Mouse (Mus musculus) hindbrain, embryonic 15.5 days (tissue): ENCODE data around the gene Krt7. TPM values are rescaled to one million over a fixed set of nuclear protein-coding genes. Genes with fewer than 3 reads are reported as not detected.

ENCODE experiments used
- ATAC-seq: fragments of 200-750 bp; cut with Nextera tagmentation; 2 replicates; pipeline ENCODE4 v1.8.0; 2017; ENCODE audit warnings: low read depth, moderate number of reproducible peaks, moderate TSS enrichment; ENCODE audit not compliant: low FRiP score
- H3K27ac ChIP-seq: fragments of 300-500 bp; sonication (generic); replicated peaks from 2 replicates; pipeline ENCODE4 v1.5.1; 2015; ENCODE audit warnings: mild to moderate bottlenecking, inconsistent platforms
- H3K27me3 ChIP-seq: fragments of 300-500 bp; sonication (generic); 2 replicates; pipeline ENCODE4 v1.6.1; 2015; ENCODE audit warnings: control low read depth, inconsistent platforms
- H3K36me3 ChIP-seq: fragments of 300-500 bp; sonication (generic); 2 replicates; pipeline ENCODE4 v1.6.1; 2015; ENCODE audit warnings: control low read depth, inconsistent platforms
- H3K4me1 ChIP-seq: fragments of 300-500 bp; sonication (generic); replicated peaks from 2 replicates; pipeline ENCODE4 v1.6.1; 2015; ENCODE audit warnings: control low read depth, inconsistent platforms
- H3K4me2 ChIP-seq: fragments of 300-500 bp; sonication (generic); 2 replicates; pipeline ENCODE4 v1.6.1; 2015; ENCODE audit warnings: moderate library complexity, mild to moderate bottlenecking, inconsistent platforms
- H3K4me3 ChIP-seq: fragments of 300-500 bp; sonication (generic); 2 replicates; pipeline ENCODE4 v1.5.1; 2015; ENCODE audit warnings: mild to moderate bottlenecking, inconsistent platforms
- H3K9ac ChIP-seq: fragments of 300-500 bp; sonication (generic); 2 replicates; pipeline ENCODE4 v1.6.1; 2015; ENCODE audit warnings: inconsistent platforms
- H3K9me3 ChIP-seq: fragments of 300-500 bp; sonication (generic); 2 replicates; pipeline ENCODE4 v1.6.1; 2016; ENCODE audit warnings: control low read depth, inconsistent platforms
- WGBS: fragments of 180-500 bp; shearing (Covaris S2); methylation state at CpG from one replicate; pipeline ENCODE4 v1.1.7; 2015; 5-methylcytosine and 5-hydroxymethylcytosine counted together
- polyA plus RNA-seq: library from polyadenylated mRNA; unstranded; fragments of >200 nt; fragmentation: Nextera tagmentation; extraction: Ambion mirVana; gene quantifications from 2 replicates; pipeline ENCODE4 v1.2.1, GENCODE M21; 2015

Gene Krt7
- polyA plus RNA-seq, 1 experiment from 2014 or later = 1.6 TPM

- WGBS = 79% methylated on average over 11 of the region's 11 CpGs
Observed at GRCm38 (mm10) chr15:101382811-101383210, 28.0 kb upstream of the Krt7 start.

GRCm38 (mm10) chr15:101384610-101385009 is 26.2 kb upstream of the Krt7 start:
- Histone ChIP-seq H3K4me3 (no peak overlapping the region), H3K36me3 (no peaks in the 10 kb centered on the region), H3K9me3 (no peaks in the 10 kb centered on the region), H3K4me1 (no peaks in the 10 kb centered on the region), H3K9ac (no peak overlapping the region), H3K4me2 (no peak overlapping the region), H3K27ac (no peak overlapping the region), H3K27me3 (no peaks in the 10 kb centered on the region)
- ATAC-seq = no peak
- WGBS = 82% methylated on average over 7 of the region's 7 CpGs

More at GRCm38 (mm10) chr15:101382811-101383210, 28.0 kb upstream of the Krt7 start:
- Histone ChIP-seq H3K36me3 (no peaks in the 10 kb centered on the region), H3K27ac (no peak overlapping the region), H3K4me3 (no peak overlapping the region), H3K4me2 (no peak overlapping the region), H3K27me3 (no peaks in the 10 kb centered on the region), H3K4me1 (0 out of 2 replicates have a peak, but pooled peaks cover 3% of the 10 kb centered on the region), H3K9ac (no peak overlapping the region), H3K9me3 (no peaks in the 10 kb centered on the region)
- no peak for ATAC-seq

DNA sequence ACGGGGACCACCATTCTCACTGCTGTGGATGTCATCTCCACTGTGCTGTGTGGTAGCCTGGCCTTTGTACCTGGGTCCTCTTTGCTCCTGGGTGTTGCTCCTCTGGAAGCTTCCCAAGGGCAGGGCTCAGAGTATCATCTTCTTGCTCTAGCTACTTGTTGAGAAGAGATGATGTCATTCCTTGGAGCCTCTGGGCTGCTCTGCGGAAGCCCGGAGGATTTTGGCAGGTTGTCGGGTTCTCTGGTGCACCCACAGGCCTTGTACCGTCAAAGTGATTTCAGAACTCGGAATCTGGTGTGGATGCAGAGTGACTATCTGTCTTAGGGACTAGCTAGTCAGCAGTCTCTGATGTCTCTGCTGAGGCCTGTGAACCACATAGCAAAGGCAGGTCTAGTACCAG is 25.8 kb upstream of the Krt7 start:
- Histone ChIP-seq H3K9ac (no peak overlapping the region), H3K36me3 (no peaks in the 10 kb centered on the region), H3K27ac (no peak overlapping the region), H3K27me3 (no peaks in the 10 kb centered on the region), H3K4me2 (no peak overlapping the region), H3K9me3 (no peaks in the 10 kb centered on the region), H3K4me3 (no peak overlapping the region), H3K4me1 (no peaks in the 10 kb centered on the region)
- ATAC-seq = no peak
- 84% methylated on average over 6 of the region's 6 CpGs for WGBS

DNA sequence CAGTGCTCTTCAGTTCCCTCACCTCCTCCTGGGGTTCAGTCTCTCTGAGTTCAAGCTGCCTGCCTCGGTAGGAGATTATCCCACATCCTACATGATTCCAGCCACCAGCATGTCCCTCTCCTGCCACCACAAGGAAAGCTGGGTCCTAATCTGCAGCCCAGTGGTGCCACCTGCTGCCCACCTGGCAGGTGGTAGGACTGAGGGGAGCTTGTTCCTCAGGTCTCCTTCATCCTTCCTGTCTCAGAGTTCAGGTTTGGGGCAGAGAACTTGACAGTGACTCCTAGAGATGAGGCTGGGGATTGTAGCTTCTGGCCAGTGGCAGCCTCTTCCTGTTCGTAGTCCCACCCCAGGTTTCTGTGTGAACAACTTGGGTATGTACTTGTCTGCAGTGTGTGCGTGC is 23.7 kb upstream of the Krt7 start:
- Histone ChIP-seq H3K9ac (no peak overlapping the region), H3K36me3 (no peaks in the 10 kb centered on the region), H3K27ac (no peak overlapping the region), H3K27me3 (no peaks in the 10 kb centered on the region), H3K9me3 (no peaks in the 10 kb centered on the region), H3K4me3 (no peak overlapping the region), H3K4me1 (no peaks in the 10 kb centered on the region), H3K4me2 (no peak overlapping the region)
- WGBS = 71% methylated on average over 3 of the region's 3 CpGs
- ATAC-seq = no peak

DNA sequence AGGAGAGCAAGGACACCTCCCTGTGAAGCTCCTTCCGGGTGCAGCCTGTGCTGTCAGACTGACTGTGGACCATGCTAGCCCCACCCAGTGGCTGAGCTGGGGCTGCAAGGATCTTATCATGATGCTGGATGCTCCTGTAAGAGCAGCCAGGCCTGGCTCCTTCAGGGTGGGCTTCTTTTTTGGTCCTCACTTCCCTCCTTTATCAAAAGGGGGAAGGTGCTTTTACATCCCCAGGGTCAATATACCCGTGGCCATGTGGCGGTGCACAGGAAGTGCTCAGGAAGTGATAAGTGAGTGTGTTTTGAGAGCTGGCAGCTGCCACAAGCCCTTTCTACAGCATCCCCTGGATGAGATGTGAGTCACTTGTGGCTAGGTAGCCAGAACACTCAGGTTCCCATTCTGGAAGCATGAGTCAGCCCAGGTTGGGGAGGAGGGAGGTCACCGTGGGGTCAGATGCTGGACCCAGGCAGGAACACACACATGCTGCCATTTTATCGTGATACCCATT is 22.8 kb upstream of the Krt7 start:
- no peaks in the 10 kb centered on the region for H3K27me3 ChIP-seq
- ATAC-seq = no peak
- 61% methylated on average over 5 of the region's 5 CpGs for WGBS
- no peaks in the 10 kb centered on the region for H3K9me3 ChIP-seq
- no peak overlapping the region for H3K9ac ChIP-seq
- H3K27ac ChIP-seq = no peak overlapping the region
- H3K4me1 ChIP-seq = no peaks in the 10 kb centered on the region
- no peak overlapping the region for H3K4me2 ChIP-seq
- no peak overlapping the region for H3K4me3 ChIP-seq
- H3K36me3 ChIP-seq = no peaks in the 10 kb centered on the region

- Histone ChIP-seq H3K4me3 (no peak overlapping the region), H3K27ac (no peak overlapping the region), H3K9ac (no peak overlapping the region), H3K36me3 (no peaks in the 10 kb centered on the region), H3K9me3 (no peaks in the 10 kb centered on the region), H3K4me2 (no peak overlapping the region), H3K4me1 (no peaks in the 10 kb centered on the region), H3K27me3 (no peaks in the 10 kb centered on the region)
- no peak for ATAC-seq
- WGBS = 90% methylated on average over 5 of the region's 5 CpGs
Observed at GRCm38 (mm10) chr15:101390203-101390602, 20.6 kb upstream of the Krt7 start.

DNA sequence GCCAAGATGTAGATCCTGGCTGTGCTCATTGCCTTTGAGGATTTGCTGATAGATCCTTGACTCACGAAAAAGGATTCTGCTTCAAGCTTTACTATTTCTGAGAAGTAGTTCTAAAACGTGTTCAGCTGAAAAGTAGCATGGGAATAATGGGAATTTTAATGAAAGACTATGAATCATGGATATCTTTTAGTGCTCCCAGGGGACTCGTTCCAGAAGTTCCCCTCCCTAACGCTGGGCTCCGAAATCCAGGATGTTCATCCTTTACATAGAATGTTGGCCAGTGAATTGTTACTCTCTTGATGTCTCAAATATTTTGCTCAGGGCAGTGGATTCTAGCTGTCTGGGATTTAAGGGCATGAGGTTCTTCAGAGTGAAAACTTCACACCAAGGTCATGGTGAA is 18.6 kb upstream of the Krt7 start:
- Histone ChIP-seq H3K27me3 (no peaks in the 10 kb centered on the region), H3K9me3 (no peaks in the 10 kb centered on the region), H3K36me3 (no peaks in the 10 kb centered on the region), H3K4me3 (no peak overlapping the region), H3K4me2 (no peak overlapping the region), H3K9ac (no peak overlapping the region), H3K4me1 (no peaks in the 10 kb centered on the region), H3K27ac (no peak overlapping the region)
- WGBS = 79% methylated on average over 5 of the region's 5 CpGs
- no peak for ATAC-seq

GRCm38 (mm10) chr15:101394908-101395307 is 15.9 kb upstream of the Krt7 start:
- no peak overlapping the region for H3K27ac ChIP-seq
- no peak overlapping the region for H3K9ac ChIP-seq
- no peak for ATAC-seq
- H3K27me3 ChIP-seq = no peaks in the 10 kb centered on the region
- H3K36me3 ChIP-seq = no peaks in the 10 kb centered on the region
- H3K9me3 ChIP-seq = no peaks in the 10 kb centered on the region
- H3K4me2 ChIP-seq = no peak overlapping the region
- WGBS = 67% methylated on average over 7 of the region's 7 CpGs
- H3K4me1 ChIP-seq = no peaks in the 10 kb centered on the region
- no peak overlapping the region for H3K4me3 ChIP-seq

DNA sequence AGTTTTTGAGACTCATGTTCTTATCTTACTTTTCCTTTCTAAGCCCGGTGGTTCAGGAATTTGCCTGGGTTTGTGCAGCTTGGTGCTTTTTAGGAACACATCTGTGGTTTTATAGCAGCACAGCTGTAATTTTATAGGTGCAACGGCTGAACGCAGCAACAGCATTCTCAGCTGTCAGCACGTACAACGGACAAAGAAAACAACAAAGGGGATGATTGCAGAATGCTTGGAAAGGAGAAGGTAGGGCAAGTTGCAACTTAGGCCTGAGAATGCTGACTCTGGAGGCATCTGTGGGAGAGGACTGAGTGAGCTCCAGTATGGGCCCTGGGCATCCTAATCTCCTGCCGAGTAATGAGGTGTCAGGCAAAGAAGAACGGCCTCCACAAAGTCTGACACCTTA is 14.4 kb upstream of the Krt7 start:
- Histone ChIP-seq H3K9ac (no peak overlapping the region), H3K4me1 (no peaks in the 10 kb centered on the region), H3K36me3 (no peaks in the 10 kb centered on the region), H3K27me3 (no peaks in the 10 kb centered on the region), H3K4me2 (no peak overlapping the region), H3K9me3 (no peaks in the 10 kb centered on the region), H3K4me3 (no peak overlapping the region), H3K27ac (no peak overlapping the region)
- no peak for ATAC-seq
- WGBS = 69% methylated on average over 7 of the region's 7 CpGs

GRCm38 (mm10) chr15:101396921-101397320 is 13.9 kb upstream of the Krt7 start:
- Histone ChIP-seq H3K9ac (no peak overlapping the region), H3K4me2 (no peak overlapping the region), H3K36me3 (no peaks in the 10 kb centered on the region), H3K4me1 (no peaks in the 10 kb centered on the region), H3K9me3 (no peaks in the 10 kb centered on the region), H3K27me3 (no peaks in the 10 kb centered on the region), H3K27ac (no peak overlapping the region), H3K4me3 (no peak overlapping the region)
- no peak for ATAC-seq
- 85% methylated on average over 3 of the region's 3 CpGs for WGBS

DNA sequence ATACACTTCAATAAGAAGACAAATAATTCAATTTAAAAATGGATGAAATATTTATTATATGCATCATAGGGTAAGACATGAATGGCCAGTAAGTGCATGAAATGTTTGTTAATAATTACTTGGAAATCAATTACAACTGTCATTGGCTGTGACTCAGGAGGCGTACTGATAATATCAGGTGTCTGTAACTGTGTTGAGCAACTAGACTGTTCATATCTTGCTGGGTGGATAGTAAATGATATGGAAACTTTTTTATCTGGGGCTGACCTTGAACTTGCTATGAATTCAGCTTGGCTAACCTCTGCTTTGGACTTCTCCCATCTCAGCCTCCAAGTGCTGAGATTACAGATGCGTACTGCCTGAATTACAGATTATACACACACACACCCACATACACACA is 13.2 kb upstream of the Krt7 start:
- H3K9ac ChIP-seq = no peak overlapping the region
- no peak for ATAC-seq
- H3K4me3 ChIP-seq = no peak overlapping the region
- no peak overlapping the region for H3K4me2 ChIP-seq
- no peaks in the 10 kb centered on the region for H3K9me3 ChIP-seq
- H3K27me3 ChIP-seq = no peaks in the 10 kb centered on the region
- H3K4me1 ChIP-seq = no peaks in the 10 kb centered on the region
- no peaks in the 10 kb centered on the region for H3K36me3 ChIP-seq
- WGBS = 91% methylated on average over 2 of the region's 2 CpGs
- H3K27ac ChIP-seq = no peak overlapping the region

DNA sequence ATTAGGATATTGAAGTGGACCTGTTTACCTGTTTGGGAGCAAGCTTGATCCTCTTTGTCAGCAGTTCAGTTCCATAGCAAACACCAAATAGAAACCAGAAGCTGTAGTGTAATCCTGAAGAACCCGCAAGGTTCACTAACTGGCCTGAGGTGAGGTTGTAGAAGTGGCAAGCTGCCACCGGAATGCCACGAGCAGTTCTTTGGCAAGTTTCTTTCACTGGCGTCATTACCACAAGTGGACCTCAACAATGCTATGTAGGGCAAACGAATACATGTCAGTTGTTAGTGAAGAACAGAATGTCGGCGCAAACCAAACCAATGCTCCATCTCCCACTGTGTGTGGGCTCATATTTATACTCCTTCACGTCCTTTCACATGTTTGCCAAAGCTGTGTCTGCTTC is 12.6 kb upstream of the Krt7 start:
- H3K27ac ChIP-seq = no peak overlapping the region
- WGBS = 85% methylated on average over 8 of the region's 8 CpGs
- H3K4me3 ChIP-seq = no peak overlapping the region
- H3K9me3 ChIP-seq = no peaks in the 10 kb centered on the region
- no peaks in the 10 kb centered on the region for H3K4me1 ChIP-seq
- no peak overlapping the region for H3K4me2 ChIP-seq
- ATAC-seq = no peak
- no peaks in the 10 kb centered on the region for H3K36me3 ChIP-seq
- H3K9ac ChIP-seq = no peak overlapping the region
- H3K27me3 ChIP-seq = no peaks in the 10 kb centered on the region

DNA sequence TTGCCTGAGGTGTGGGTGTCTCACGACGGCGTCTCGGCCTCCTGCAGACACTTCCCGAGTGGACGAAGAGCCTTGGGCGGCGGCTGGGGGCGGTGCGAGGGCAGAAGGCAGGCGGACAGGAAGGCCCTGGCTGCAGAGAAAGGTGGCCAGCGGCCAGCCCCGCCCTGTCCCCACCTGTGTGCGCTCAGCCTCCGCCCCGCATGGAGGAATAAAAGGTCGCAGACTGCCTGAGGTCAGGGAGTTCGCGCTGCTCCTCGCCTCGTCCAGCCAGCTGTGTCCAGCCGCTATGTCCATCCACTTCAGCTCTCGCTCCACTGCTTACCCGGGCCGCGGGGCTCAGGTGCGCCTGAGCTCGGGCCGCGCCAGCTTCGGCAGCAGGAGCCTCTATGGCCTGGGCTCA is 1.3 kb downstream of the Krt7 start:
- Histone ChIP-seq H3K4me2 (no peak overlapping the region), H3K9ac (no peak overlapping the region), H3K9me3 (no peaks in the 10 kb centered on the region), H3K27ac (no peak overlapping the region), H3K36me3 (no peaks in the 10 kb centered on the region), H3K4me1 (0 out of 2 replicates have a peak, but pooled peaks cover 3% of the 10 kb centered on the region), H3K27me3 (peaks cover 12% of the 10 kb centered on the region), H3K4me3 (no peak overlapping the region)
- ATAC-seq = no peak
- WGBS = 25% methylated on average over 30 of the region's 31 CpGs
